Mouse (Mus musculus) liver, adult 2 months (tissue): ENCODE results near the gene Upf2.

ENCODE experiments used
- CTCF ChIP-seq: fragments of 200-500 bp; IDR thresholded peaks from 2 replicates; pipeline ENCODE4 v1.5.1; 2011; ENCODE audit warnings: low read depth, low read length, control low read depth
- POLR2A ChIP-seq: fragments of 200-500 bp; IDR thresholded peaks from 2 replicates; pipeline ENCODE4 v1.6.1; 2011; ENCODE audit warnings: low read length, control low read depth; ENCODE audit not compliant: insufficient read depth; ENCODE audit errors: extremely low read depth

- TF ChIP-seq CTCF (no peak), POLR2A (no peak)
Measured at GRCm38 (mm10) chr2:6055466-6055865, 104.2 kb downstream of the Upf2 start.
